Mouse (Mus musculus) C2C12 (cell line): ENCODE measurements around the gene Nceh1.

ENCODE experiments used
- CTCF ChIP-seq: IDR thresholded peaks from one replicate; pipeline ENCODE4 v1.5.1; 2011; ENCODE audit not compliant: control insufficient read depth, insufficient read depth, insufficient read length
- FOSL1 ChIP-seq: IDR thresholded peaks from one replicate; pipeline ENCODE4 v1.8.0; 2011; ENCODE audit warnings: mild to moderate bottlenecking, low read length; ENCODE audit not compliant: poor library complexity, insufficient read depth, severe bottlenecking
- MYOG ChIP-seq: IDR thresholded peaks from one replicate; pipeline ENCODE4 v1.6.1; 2011; ENCODE audit not compliant: control insufficient read depth, insufficient read length; ENCODE audit errors: extremely low read depth

DNA sequence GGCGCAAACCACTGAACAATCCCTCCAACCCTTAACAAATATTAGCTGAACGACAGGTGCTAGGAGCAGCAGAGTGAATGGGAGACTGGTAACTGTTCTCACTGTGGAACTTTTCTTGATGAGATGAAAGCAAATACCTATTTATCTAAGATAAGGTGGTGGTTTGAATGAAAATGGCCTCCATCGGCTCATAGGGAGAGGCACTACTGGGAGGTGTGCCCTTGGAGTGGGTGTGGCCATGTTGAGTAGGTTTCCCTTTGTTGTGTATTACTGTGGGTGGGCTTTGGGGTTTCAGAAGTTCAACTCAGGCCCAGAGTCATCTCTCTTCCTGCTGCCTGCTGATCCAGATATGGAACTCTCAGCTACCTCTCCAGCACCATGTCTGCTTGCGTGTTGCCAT, 8.1 kb downstream of the Nceh1 start:
- TF ChIP-seq CTCF (no peak), FOSL1 (no peak), MYOG (no peak)
